In genomic region chr17:55206585-55206984, GRCm38 (mm10) we compare ENCODE assay signal across 15 mouse cellular contexts.
"Had no signal": no experiment of that assay in that cellular context is flagged by ENCODE, and none has a peak within 500 bp of the region (broad histone marks: within the 10 kb centered on the region; RNA-seq: fewer than 3 reads in every experiment).

No protein-coding gene starts in this region.

- H3K9me3 ChIP-seq: liver, embryonic 15.5 days; midbrain, embryonic 12.5 days; neural tube, embryonic 13.5 days had no signal

- ATAC-seq: lung, postnatal 0 days; midbrain, embryonic 16.5 days had no signal

- H3K27me3 ChIP-seq: liver, embryonic 15.5 days; midbrain, embryonic 12.5 days; neural tube, embryonic 13.5 days had no signal

- DNase-seq: kidney, adult 9 months; left cerebral cortex, postnatal 4 days; lung, adult 2 months; lung, postnatal 36 days; retina, postnatal 1 day; right cerebral cortex, postnatal 4 days; spleen, adult 18-20 months; thymus, adult 18-20 months; thymus, postnatal 14 days had no signal

- H3K4me3 ChIP-seq: liver, embryonic 15.5 days; midbrain, embryonic 12.5 days; neural tube, embryonic 13.5 days had no signal

- H3K4me1 ChIP-seq: liver, embryonic 15.5 days; midbrain, embryonic 12.5 days; neural tube, embryonic 13.5 days had no signal

- H3K4me2 ChIP-seq: liver, embryonic 11.5 days; liver, embryonic 15.5 days; midbrain, embryonic 12.5 days; neural tube, embryonic 13.5 days had no signal

- H3K36me3 ChIP-seq: liver, embryonic 15.5 days; midbrain, embryonic 12.5 days; neural tube, embryonic 13.5 days had no signal

- H3K9ac ChIP-seq: liver, embryonic 15.5 days; midbrain, embryonic 12.5 days; neural tube, embryonic 13.5 days had no signal

- H3K27ac ChIP-seq: liver, embryonic 15.5 days; midbrain, embryonic 12.5 days; neural tube, embryonic 13.5 days had no signal
